In genomic region chr11:95569908-95570307, GRCm38 (mm10) we compare ENCODE assay signal across 28 mouse cellular contexts. TPM values are rescaled to one million over a fixed set of nuclear protein-coding genes. Genes with fewer than 3 reads are reported as not detected.
"Had no signal": no experiment of that assay in that cellular context is flagged by ENCODE, and none has a peak within 500 bp of the region (broad histone marks: within the 10 kb centered on the region; RNA-seq: fewer than 3 reads in every experiment).

No protein-coding gene starts in this region.

- ATAC-seq: hindbrain, embryonic 16.5 days; inflammation-experienced regulatory T-cells, adult 6 months; intestine, embryonic 15.5 days; intestine, postnatal 0 days; liver, postnatal 0 days had no signal

- H3K9me3 ChIP-seq: heart, embryonic 13.5 days; heart, embryonic 15.5 days; hindbrain, embryonic 10.5 days; hindbrain, embryonic 12.5 days; intestine, embryonic 15.5 days; liver, embryonic 13.5 days; liver, embryonic 15.5 days had no signal

- H3K9ac ChIP-seq: heart, embryonic 13.5 days; heart, embryonic 15.5 days; hindbrain, embryonic 12.5 days; hindbrain, embryonic 14.5 days; intestine, embryonic 15.5 days; liver, embryonic 13.5 days; liver, embryonic 15.5 days; liver, postnatal 0 days had no signal

- H3K27me3 ChIP-seq: intestine, embryonic 15.5 days had no signal

- H3K27ac ChIP-seq: gastrocnemius, adult 2 months; heart, adult 2 months; heart, embryonic 13.5 days; heart, embryonic 15.5 days; hindbrain, embryonic 12.5 days; hindbrain, embryonic 14.5 days; left cerebral cortex, adult 2 months; liver, embryonic 13.5 days; liver, embryonic 15.5 days had no signal

- H3K36me3 ChIP-seq: heart, embryonic 13.5 days; heart, embryonic 15.5 days; hindbrain, embryonic 12.5 days; intestine, embryonic 15.5 days; liver, embryonic 13.5 days; liver, embryonic 15.5 days had no signal

- DNase-seq: gastrocnemius, adult 2 months; gastrocnemius, postnatal 10 days; gastrocnemius, postnatal 25 days; heart, adult 2 months; heart, postnatal 36 days; kidney, adult 18-20 months; kidney, adult 8-10 months; kidney, postnatal 10 days; kidney, postnatal 25 days; layer of hippocampus, adult 9-11 months; layer of hippocampus, postnatal 36 days; liver; liver, embryonic 13.5 days; liver, postnatal 0 days had no signal

- H3K4me2 ChIP-seq: heart, embryonic 11.5 days; heart, embryonic 13.5 days; heart, embryonic 15.5 days; hindbrain, embryonic 12.5 days; hindbrain, embryonic 14.5 days; intestine, embryonic 15.5 days; liver, embryonic 11.5 days; liver, embryonic 13.5 days; liver, embryonic 15.5 days had no signal

- H3K4me3 ChIP-seq: gastrocnemius, adult 2 months; heart, adult 2 months; heart, embryonic 13.5 days; heart, embryonic 15.5 days; hindbrain, embryonic 10.5 days; hindbrain, embryonic 12.5 days; intestine, embryonic 15.5 days; left cerebral cortex, adult 2 months; liver, embryonic 13.5 days; liver, embryonic 15.5 days had no signal

- H3K4me1 ChIP-seq: liver, embryonic 13.5 days; liver, embryonic 15.5 days had no signal

RNA-seq across cellular contexts. Expression of gene Ngfr, which starts 17.6 kb away (rescaled TPM):
- total RNA-seq: granulocyte monocyte progenitor cell, adult 5-6 weeks had no signal
- polyA plus RNA-seq: inflammation-experienced regulatory T-cells, adult 6 months had no signal

RNA-seq across cellular contexts. Expression of gene Nxph3, which starts 55.5 kb away (rescaled TPM):
- total RNA-seq: granulocyte monocyte progenitor cell, adult 5-6 weeks had no signal
- polyA plus RNA-seq: inflammation-experienced regulatory T-cells, adult 6 months; liver, postnatal 0 days had no signal
